Mouse (Mus musculus) hindbrain, embryonic 10.5 days (tissue): ENCODE data around the gene 1700016C15Rik. TPM values are rescaled to one million over a fixed set of nuclear protein-coding genes. Genes with fewer than 3 reads are reported as not detected.

Source experiments
- DNase-seq: peaks from one replicate; pipeline ENCODE4 v3.0.0-alpha.2; 2017; ENCODE audit warnings: low spot score
- H3K27ac ChIP-seq: fragments of 300-500 bp; sonication (generic); 2 replicates; pipeline ENCODE4 v1.5.1; 2016; ENCODE audit warnings: mild to moderate bottlenecking, moderate library complexity
- H3K27me3 ChIP-seq: fragments of 300-500 bp; sonication (generic); 2 replicates; pipeline ENCODE4 v1.6.1; 2016; ENCODE audit warnings: mild to moderate bottlenecking; ENCODE audit not compliant: poor library complexity, insufficient read depth, severe bottlenecking
- H3K36me3 ChIP-seq: fragments of 300-500 bp; sonication (generic); 2 replicates; pipeline ENCODE4 v1.6.1; 2016; ENCODE audit warnings: mild to moderate bottlenecking, moderate library complexity
- H3K4me1 ChIP-seq: fragments of 300-500 bp; sonication (generic); replicated peaks from 2 replicates; pipeline ENCODE4 v1.6.1; 2016; ENCODE audit warnings: mild to moderate bottlenecking
- H3K4me3 ChIP-seq: fragments of 300-500 bp; sonication (generic); 2 replicates; pipeline ENCODE4 v1.5.1; 2016; ENCODE audit warnings: mild to moderate bottlenecking, moderate library complexity
- H3K9me3 ChIP-seq: fragments of 300-500 bp; sonication (generic); 2 replicates; pipeline ENCODE4 v1.6.1; 2016; ENCODE audit warnings: mild to moderate bottlenecking, moderate library complexity
- WGBS: fragments of 180-500 bp; shearing (Covaris S2); methylation state at CpG from one replicate; pipeline ENCODE4 v1.1.7; 2016; 5-methylcytosine and 5-hydroxymethylcytosine counted together
- polyA plus RNA-seq: library from polyadenylated mRNA; unstranded; fragments of >200 nt; fragmentation: Nextera tagmentation; extraction: Ambion mirVana; gene quantifications from 2 replicates; pipeline ENCODE4 v1.2.1, GENCODE M21; 2016

1700016C15Rik gene
- polyA plus RNA-seq, 1 experiment from 2014 or later = not detected

DNA sequence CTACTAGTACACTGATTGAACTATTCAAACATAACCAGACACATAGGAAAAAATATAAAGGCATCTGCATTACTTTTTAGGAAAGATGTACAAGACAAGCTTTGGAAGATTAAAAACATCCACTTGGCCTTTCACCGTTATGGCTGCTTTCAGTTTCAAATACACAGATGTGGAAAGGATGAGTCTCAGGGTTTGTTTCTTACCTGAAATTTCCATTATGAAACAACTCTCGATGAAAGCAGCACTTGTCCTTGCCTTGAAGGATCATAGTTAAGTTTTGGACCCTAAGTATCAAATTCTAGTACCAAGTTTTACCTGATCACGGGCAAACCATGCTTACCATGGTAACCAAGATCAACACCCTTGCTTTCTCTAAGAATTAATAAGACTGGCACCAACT lies 63.2 kb downstream of the 1700016C15Rik start:
- 0 out of 2 replicates have a peak, but pooled peaks cover 6% of the 10 kb centered on the region for H3K9me3 ChIP-seq
- H3K4me3 ChIP-seq = no peak overlapping the region
- DNase-seq = no peak
- H3K4me1 ChIP-seq = peaks cover 31% of the 10 kb centered on the region
- no peak overlapping the region for H3K27ac ChIP-seq
- H3K36me3 ChIP-seq = peaks cover 14% of the 10 kb centered on the region
- H3K27me3 ChIP-seq = no peaks in the 10 kb centered on the region
- WGBS = 88% methylated on average over 3 of the region's 3 CpGs

DNA sequence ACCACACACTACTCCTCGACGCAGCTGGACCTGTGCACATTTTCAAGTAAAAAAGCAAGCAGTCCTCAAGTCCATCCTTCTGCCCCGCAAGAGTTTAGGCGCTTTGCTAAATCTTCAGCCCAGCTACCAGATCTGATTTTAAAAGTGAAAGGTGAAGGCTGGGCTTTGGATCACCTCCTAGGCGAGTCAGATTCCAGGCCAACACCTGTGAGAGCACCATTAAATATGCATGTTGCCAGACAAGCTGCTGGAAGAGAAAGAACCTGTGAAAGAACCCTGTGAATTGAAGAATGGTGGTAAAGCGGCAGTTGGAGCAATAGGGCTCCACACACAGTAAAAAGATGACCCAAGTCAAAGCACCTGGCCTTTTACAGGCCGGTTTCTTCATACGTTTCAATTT lies 65.3 kb downstream of the 1700016C15Rik start:
- H3K27ac ChIP-seq = peak overlapping the region; percentile 96
- H3K27me3 ChIP-seq = no peaks in the 10 kb centered on the region
- peak; percentile 23 for DNase-seq

DNA sequence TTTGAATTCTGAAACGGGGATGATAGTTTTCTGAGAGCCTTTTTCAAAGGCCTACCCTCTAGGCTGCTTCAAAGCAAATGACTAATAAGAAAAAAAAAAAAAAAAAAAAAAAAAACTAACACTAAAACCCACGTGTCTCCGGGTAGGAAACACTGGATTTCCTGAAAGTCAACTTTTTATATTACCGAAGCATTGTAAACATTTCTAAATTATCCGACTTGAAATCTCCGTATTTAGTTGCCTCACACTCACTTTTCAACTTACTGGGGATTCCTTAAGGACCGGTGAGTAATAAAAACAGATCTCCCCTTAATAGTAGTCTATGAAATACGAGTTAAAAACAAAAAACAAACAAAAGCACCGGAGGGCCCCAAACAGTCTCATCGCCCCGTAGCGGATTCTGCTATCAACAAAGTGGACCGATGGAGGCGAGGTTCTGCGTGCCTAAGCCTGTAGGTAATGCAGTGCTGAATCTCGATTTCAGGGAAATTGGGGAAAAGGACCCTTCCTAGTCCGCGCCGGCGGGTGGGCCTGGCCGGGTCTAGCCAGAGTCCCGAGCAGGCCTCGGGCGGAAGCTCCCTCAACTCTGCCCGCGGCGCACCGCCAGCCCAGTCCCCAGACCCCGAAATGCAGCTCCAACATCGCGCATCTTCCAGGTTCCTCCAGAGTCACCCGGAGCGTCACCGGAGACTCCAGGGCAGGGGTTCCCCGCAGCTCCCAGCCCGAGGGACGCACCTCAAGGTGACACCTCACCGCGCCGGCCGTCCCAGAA lies 66.0 kb downstream of the 1700016C15Rik start:
- no peaks in the 10 kb centered on the region for H3K27me3 ChIP-seq
- H3K36me3 ChIP-seq = peaks cover 3% of the 10 kb centered on the region; the same call in 1 of the 2 replicates
- peak overlapping the region; percentile 96 for H3K27ac ChIP-seq
- DNase-seq = no peak
- WGBS = under 1% methylated on average over 41 of the region's 41 CpGs
- no peaks in the 10 kb centered on the region for H3K9me3 ChIP-seq
- H3K4me1 ChIP-seq = peaks cover 31% of the 10 kb centered on the region
- peak overlapping the region; percentile 89 for H3K4me3 ChIP-seq

More for the DNA sequence above, 65.3 kb downstream of the 1700016C15Rik start:
- peak overlapping the region; percentile 89 for H3K4me3 ChIP-seq
- no peaks in the 10 kb centered on the region for H3K9me3 ChIP-seq
- H3K36me3 ChIP-seq = peaks cover 5% of the 10 kb centered on the region; the same call in 1 of the 2 replicates
- H3K4me1 ChIP-seq = peaks cover 31% of the 10 kb centered on the region
- 8% methylated on average over 8 of the region's 8 CpGs for whole genome bisulfite sequencing

DNA sequence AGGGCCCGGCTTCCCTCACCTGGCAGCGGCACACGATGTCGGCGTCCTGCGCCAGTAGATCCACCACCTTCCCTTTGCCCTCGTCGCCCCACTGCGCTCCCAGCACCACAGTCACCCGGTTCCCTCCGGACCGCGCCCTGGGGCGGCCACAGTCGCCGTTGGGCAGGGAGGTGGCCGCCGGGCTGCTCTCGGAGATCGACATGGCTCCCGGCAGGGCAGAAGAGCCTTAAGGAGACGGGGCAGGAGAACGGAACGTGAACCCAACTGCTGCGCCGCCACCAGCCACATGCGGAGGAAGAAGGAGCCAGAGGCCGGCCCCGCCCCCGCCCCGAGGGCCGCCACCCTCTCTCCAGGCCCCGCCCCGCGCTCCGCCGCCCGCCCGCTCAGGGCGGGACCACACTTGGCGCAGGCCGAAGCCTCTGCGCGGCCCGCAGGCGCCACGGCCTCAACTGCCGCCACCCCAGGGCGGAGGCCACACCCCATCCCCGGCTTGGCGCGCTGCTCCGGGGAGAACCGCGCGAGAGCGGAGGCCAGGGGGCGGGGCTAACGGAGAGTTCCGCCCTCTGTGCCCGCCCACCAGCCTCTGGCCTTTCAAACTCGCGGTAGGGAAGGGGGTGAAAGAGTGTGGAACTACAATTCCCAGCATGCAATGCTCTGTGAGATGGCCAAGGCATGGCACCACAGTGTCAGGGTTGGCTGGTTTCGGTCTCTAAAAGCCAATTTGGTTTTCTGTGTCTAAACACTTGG lies 66.8 kb downstream of the 1700016C15Rik start, which contains the start of gene Adss:
Adss (minus strand) TSS at position 319 of the 747 bp plus-strand sequence.
- Histone ChIP-seq H3K4me3 (peak within 1 kb of the TSS; percentile 89), H3K9me3 (no peaks in the 10 kb centered on the region), H3K27ac (peak within 1 kb of the TSS; percentile 96), H3K36me3 (no peaks in the 10 kb centered on the region), H3K4me1 (peaks cover 31% of the 10 kb centered on the region), H3K27me3 (no peaks in the 10 kb centered on the region)
- WGBS = under 1% methylated on average over 64 of the region's 64 CpGs
- peak; percentile 98 for DNase-seq

DNA sequence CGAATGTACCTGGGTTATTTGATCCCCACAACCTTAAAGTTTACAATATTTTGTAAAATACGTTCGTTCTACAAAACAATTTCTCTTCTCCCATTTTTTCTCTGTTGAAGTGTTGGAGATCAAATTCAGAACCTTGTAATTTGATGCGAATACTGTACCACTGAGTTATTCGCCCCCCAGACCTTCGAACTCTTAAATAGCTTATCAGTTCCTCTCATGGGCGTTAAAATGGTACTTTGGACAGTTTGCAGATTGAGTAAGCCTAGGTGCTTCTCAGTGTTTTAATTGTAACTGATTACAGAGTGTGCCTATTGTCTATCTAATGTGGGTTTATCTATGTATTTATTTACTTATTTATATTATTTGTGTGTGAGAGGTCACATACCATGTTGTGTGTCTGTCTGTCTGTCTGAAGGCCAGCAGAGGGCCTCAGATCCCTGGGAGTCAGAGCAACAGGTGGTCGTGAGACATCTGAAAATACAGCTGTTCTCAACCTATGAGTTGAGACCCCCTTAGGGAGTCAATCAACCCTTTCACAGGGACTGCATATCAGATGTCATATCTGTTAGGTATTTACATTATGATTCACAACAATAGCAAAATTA lies 67.6 kb downstream of the 1700016C15Rik start:
- peak overlapping the region; percentile 96; the same call in 1 of the 2 replicates for H3K27ac ChIP-seq
- no peaks in the 10 kb centered on the region for H3K9me3 ChIP-seq
- no peaks in the 10 kb centered on the region for H3K27me3 ChIP-seq
- peaks cover 22% of the 10 kb centered on the region for H3K4me1 ChIP-seq
- H3K36me3 ChIP-seq = no peaks in the 10 kb centered on the region
- no peak for DNase-seq
- no peak overlapping the region for H3K4me3 ChIP-seq
- 77% methylated on average over 8 of the region's 8 CpGs for WGBS

Other genes starting within 250 kb of the 1700016C15Rik start
- gene Adss, start 66.7 kb downstream of the 1700016C15Rik start, polyA plus RNA-seq = 42.4 and 54.7 TPM in 2 replicates